Mouse (Mus musculus) macrophage (primary cell): ENCODE measurements at regions not wholly inside any gene's neighbourhood (a gene's known extent, or its start where the extent isn't known, plus 50 kb on each side); places are given as distances from the start of the nearest gene placed in this dataset.

ENCODE experiments used
- H3K27ac ChIP-seq: fragments of 350-480 bp; formaldehyde crosslinking; 2 replicates; pipeline ENCODE4 v1.9.0; 2021
- H3K36me3 ChIP-seq: fragments of 350-480 bp; formaldehyde crosslinking; 2 replicates; pipeline ENCODE4 v1.9.0; 2021; ENCODE audit errors: inconsistent target
- H3K4me3 ChIP-seq: fragments of 350-480 bp; formaldehyde crosslinking; 2 replicates; pipeline ENCODE4 v1.9.0; 2021; ENCODE audit errors: inconsistent target
- H3K79me2 ChIP-seq: fragments of 350-480 bp; formaldehyde crosslinking; 2 replicates; pipeline ENCODE4 v1.9.0; 2021; ENCODE audit errors: inconsistent target
- WGBS: methylation state at CpG from one replicate; pipeline ENCODE4 v1.1.7; 2026; ENCODE audit warnings: inconsistent platforms; ENCODE audit not compliant: missing documents; 5-methylcytosine and 5-hydroxymethylcytosine counted together

- WGBS: 93% methylated on average over 4 of the region's 4 CpGs
- no peaks in the 10 kb centered on the region for H3K79me2 ChIP-seq
- H3K4me3 ChIP-seq: no peak overlapping the region
- H3K27ac ChIP-seq: no peak overlapping the region
- H3K36me3 ChIP-seq: no peaks in the 10 kb centered on the region
Measured at GRCm38 (mm10) chr5:47426040-47426439, 556.9 kb upstream of the Slit2 start.

- no peaks in the 10 kb centered on the region for H3K79me2 ChIP-seq
- H3K36me3 ChIP-seq: no peaks in the 10 kb centered on the region
- 79% methylated on average over 5 of the region's 6 CpGs for WGBS
- H3K27ac ChIP-seq: no peak overlapping the region
- no peak overlapping the region for H3K4me3 ChIP-seq
Measured at GRCm38 (mm10) chr5:47426467-47426866, 556.5 kb upstream of the Slit2 start.

- Histone ChIP-seq H3K79me2 (no peaks in the 10 kb centered on the region), H3K36me3 (no peaks in the 10 kb centered on the region), H3K27ac (no peak overlapping the region), H3K4me3 (no peak overlapping the region)
- 46% methylated on average over 10 of the region's 10 CpGs for WGBS
Measured at GRCm38 (mm10) chr5:47429217-47430172, 553.4 kb upstream of the Slit2 start.

- no peaks in the 10 kb centered on the region for H3K79me2 ChIP-seq
- H3K27ac ChIP-seq: no peak overlapping the region
- H3K4me3 ChIP-seq: no peak overlapping the region
- H3K36me3 ChIP-seq: no peaks in the 10 kb centered on the region
- WGBS: 89% methylated on average over 5 of the region's 5 CpGs
Measured at GRCm38 (mm10) chr5:47431599-47432328, 551.2 kb upstream of the Slit2 start.

GRCm38 (mm10) chr5:47436455-47436854, 546.5 kb upstream of the Slit2 start:
- Histone ChIP-seq H3K36me3 (no peaks in the 10 kb centered on the region), H3K27ac (no peak overlapping the region), H3K79me2 (no peaks in the 10 kb centered on the region), H3K4me3 (no peak overlapping the region)
- WGBS: 87% methylated on average over 3 of the region's 3 CpGs

GRCm38 (mm10) chr5:47446305-47447028, 536.5 kb upstream of the Slit2 start:
- no peak overlapping the region for H3K27ac ChIP-seq
- WGBS: 83% methylated on average over 5 of the region's 5 CpGs
- H3K4me3 ChIP-seq: no peak overlapping the region
- no peaks in the 10 kb centered on the region for H3K36me3 ChIP-seq
- no peaks in the 10 kb centered on the region for H3K79me2 ChIP-seq

- H3K4me3 ChIP-seq: no peak overlapping the region
- H3K79me2 ChIP-seq: no peaks in the 10 kb centered on the region
- no peak overlapping the region for H3K27ac ChIP-seq
- no peaks in the 10 kb centered on the region for H3K36me3 ChIP-seq
- WGBS: 22% methylated on average over 4 of the region's 4 CpGs
Measured at GRCm38 (mm10) chr5:47464848-47465247, 518.1 kb upstream of the Slit2 start.

GRCm38 (mm10) chr5:47469394-47469793, 513.5 kb upstream of the Slit2 start:
- no peak overlapping the region for H3K27ac ChIP-seq
- 15% methylated on average over 5 of the region's 5 CpGs for WGBS
- no peaks in the 10 kb centered on the region for H3K36me3 ChIP-seq
- H3K4me3 ChIP-seq: no peak overlapping the region
- no peaks in the 10 kb centered on the region for H3K79me2 ChIP-seq

- Histone ChIP-seq H3K79me2 (no peaks in the 10 kb centered on the region), H3K4me3 (no peak overlapping the region), H3K36me3 (no peaks in the 10 kb centered on the region), H3K27ac (no peak overlapping the region)
- 44% methylated on average over 7 of the region's 7 CpGs for WGBS
Measured at GRCm38 (mm10) chr5:47472027-47472825, 510.7 kb upstream of the Slit2 start.

GRCm38 (mm10) chr5:47479908-47480307, 503.0 kb upstream of the Slit2 start:
- no peak overlapping the region for H3K4me3 ChIP-seq
- no peaks in the 10 kb centered on the region for H3K79me2 ChIP-seq
- H3K27ac ChIP-seq: no peak overlapping the region
- no peaks in the 10 kb centered on the region for H3K36me3 ChIP-seq

GRCm38 (mm10) chr5:47496218-47496617, 486.7 kb upstream of the Slit2 start:
- H3K36me3 ChIP-seq: no peaks in the 10 kb centered on the region
- H3K4me3 ChIP-seq: no peak overlapping the region
- 89% methylated on average over 3 of the region's 3 CpGs for WGBS
- no peaks in the 10 kb centered on the region for H3K79me2 ChIP-seq
- H3K27ac ChIP-seq: 0 out of 2 replicates have a peak overlapping the region, but pooled peaks have one; percentile 0

- Histone ChIP-seq H3K4me3 (no peak overlapping the region), H3K79me2 (no peaks in the 10 kb centered on the region), H3K27ac (no peak overlapping the region), H3K36me3 (no peaks in the 10 kb centered on the region)
- 83% methylated on average over 4 of the region's 4 CpGs for WGBS
Measured at GRCm38 (mm10) chr5:47502764-47503416, 480.0 kb upstream of the Slit2 start.

- Histone ChIP-seq H3K4me3 (no peak overlapping the region), H3K36me3 (no peaks in the 10 kb centered on the region), H3K79me2 (no peaks in the 10 kb centered on the region), H3K27ac (no peak overlapping the region)
- 91% methylated on average over 4 of the region's 4 CpGs for WGBS
Measured at GRCm38 (mm10) chr5:47508689-47509301, 474.1 kb upstream of the Slit2 start.
